Mouse (Mus musculus) liver, adult 2 months (tissue): Measurements from ENCODE around the gene Ripor2.

Experiments
- CTCF ChIP-seq: fragments of 200-500 bp; IDR thresholded peaks from 2 replicates; pipeline ENCODE4 v1.5.1; 2011; ENCODE audit warnings: low read depth, low read length, control low read depth
- POLR2A ChIP-seq: fragments of 200-500 bp; IDR thresholded peaks from 2 replicates; pipeline ENCODE4 v1.6.1; 2011; ENCODE audit warnings: low read length, control low read depth; ENCODE audit not compliant: insufficient read depth; ENCODE audit errors: extremely low read depth

DNA sequence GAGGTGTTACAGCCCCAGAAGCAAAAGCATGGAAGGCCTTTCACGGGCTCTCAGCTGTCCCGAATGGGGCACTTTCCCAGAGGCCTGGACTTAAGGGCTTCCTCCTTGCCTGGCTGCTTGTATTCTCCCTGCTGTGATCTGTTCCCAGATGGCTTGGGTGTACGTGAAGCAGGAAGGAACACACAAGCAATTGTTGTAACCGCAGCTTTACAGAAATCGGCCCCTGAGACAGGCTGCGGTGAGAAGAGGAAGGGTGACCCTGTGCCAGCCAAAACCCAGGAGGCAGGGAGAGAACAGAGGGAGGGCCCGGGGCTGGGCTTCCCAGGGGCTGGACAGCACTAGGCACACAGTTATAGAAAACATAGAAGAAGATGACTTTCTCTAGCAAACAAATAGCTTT, 129.0 kb downstream of the Ripor2 start:
- TF ChIP-seq POLR2A (no peak), CTCF (no peak)
